Mouse (Mus musculus) T-cell, adult 2 months (primary cell): ENCODE results near the gene Gm4985.
"Not testable (repeated sequence)": the region's sequence is repeated elsewhere in the genome, so short reads cannot be mapped to it uniquely, and the experiment has no call there.

ENCODE experiments used
- DNase-seq: peaks from one replicate; pipeline ENCODE4 v3.0.0; 2022; ENCODE audit warnings: low spot score

The Gm4985 gene

GRCm38 (mm10) chrX:23958834-23959233, at the start of gene Gm4985:
Gm4985 (minus strand) TSS chrX:23958934.
- not testable (repeated sequence) for DNase-seq

GRCm38 (mm10) chrX:23954161-23954560, 4.6 kb downstream of the Gm4985 start:
- no peak for DNase-seq
